Mouse (Mus musculus) fat pad, adult 2 months (tissue): ENCODE measurements around the gene Bach1.

Experiments used
- DNase-seq: peaks from one replicate; pipeline ENCODE4 v3.0.0-alpha.2; 2011; ENCODE audit warnings: low read depth, low spot score; ENCODE audit errors: extremely low read depth

Bach1 gene

GRCm38 (mm10) chr16:87711961-87712360, 13.2 kb downstream of the Bach1 start:
- no peak for DNase-seq

DNA sequence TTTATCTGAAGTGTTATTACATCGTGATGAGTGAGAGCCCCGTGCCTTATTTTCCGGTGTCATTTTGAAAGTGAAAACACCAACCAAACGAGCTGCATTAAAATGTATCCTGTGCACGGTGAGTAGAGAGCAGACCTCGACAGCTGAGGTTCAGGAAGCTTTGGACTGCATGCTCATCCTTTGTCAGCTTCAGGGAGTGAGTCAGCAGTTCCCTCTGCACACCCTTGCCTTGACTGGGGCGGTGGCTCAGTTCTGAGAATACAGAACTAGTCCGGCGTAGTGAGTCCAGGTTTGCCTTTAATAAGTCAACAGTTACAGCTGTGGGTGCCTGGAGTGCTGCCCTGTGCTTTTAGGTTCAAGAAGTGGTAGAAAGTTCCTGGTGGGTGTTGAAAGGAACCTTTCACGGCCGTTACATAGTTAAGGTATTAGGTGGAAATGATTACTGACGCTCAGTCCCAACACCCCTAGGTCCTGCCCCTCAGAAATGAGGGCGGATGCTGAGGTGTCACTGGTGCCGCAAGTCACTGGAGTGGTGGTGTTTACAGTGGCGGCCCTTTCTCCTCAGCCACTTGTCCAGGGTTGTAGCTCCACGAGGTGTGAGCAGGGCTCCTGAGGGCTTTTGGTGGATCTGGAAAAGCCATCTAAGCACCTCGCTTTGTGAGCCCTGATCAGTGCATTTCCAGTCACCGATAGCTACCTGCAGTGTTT, 14.4 kb downstream of the Bach1 start:
- DNase-seq = no peak

- no peak for DNase-seq
These were observed 15.8 kb downstream of the Bach1 start for GRCm38 (mm10) chr16:87714550-87714949.

DNA sequence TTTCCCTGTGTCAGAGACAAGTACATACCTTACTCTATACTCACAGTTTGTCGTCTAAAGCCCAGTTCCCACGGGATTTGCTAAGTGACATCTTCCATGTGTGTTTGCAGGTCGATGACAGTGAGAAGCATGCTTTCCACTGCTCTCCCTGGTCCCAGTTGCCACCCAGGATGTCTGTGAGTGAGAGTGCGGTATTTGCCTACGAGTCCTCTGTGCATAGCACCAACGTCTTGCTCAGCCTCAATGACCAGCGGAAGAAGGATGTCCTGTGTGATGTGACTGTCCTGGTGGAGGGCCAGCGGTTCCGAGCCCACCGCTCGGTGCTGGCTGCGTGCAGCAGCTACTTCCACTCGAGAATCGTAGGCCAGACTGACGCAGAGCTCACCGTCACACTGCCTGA, 16.5 kb downstream of the Bach1 start:
- DNase-seq = no peak

DNA sequence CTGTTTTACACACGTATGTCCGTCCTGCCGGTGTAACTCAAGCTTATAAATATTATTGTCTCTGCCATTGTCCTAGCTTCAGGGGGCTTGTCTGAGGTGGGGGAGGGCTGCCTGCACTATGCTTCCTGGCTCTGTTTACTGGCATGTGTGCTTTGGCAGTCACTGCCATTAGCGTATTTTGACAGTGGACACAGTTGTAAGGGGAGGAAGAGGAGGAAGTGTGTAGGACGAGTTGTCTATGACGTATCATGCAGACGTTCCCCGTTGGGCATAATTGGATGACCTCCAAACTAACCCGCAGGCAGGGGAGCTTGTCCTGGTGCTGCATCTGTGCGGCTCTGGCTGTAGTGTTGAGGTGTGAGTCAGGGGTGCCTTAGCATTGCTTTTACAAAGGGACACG, 17.5 kb downstream of the Bach1 start:
- no peak for DNase-seq

- DNase-seq = no peak
These were observed 18.4 kb downstream of the Bach1 start for GRCm38 (mm10) chr16:87717046-87717660.

DNA sequence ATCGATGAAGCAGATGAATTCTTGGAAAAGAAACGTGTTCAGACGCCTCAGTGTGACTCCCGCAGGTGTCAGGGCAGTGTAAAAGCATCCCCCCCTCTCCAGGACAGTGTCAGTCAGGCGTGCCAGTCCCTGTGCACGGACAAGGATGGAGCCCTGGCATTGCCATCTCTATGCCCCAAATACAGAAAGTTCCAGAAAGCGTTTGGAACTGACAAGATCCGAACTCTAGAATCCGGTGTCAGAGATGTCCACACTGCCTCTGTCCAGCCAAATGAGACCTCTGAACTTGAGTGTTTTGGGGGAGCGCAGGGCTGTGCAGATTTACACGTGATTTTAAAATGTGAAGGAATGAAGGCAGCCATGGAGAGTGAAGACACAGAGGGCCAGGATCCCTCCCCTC, 20.3 kb downstream of the Bach1 start:
- no peak for DNase-seq

GRCm38 (mm10) chr16:87719688-87720283, 21.0 kb downstream of the Bach1 start:
- DNase-seq = no peak

- no peak for DNase-seq
These were observed 22.2 kb downstream of the Bach1 start for GRCm38 (mm10) chr16:87720851-87721409.

DNA sequence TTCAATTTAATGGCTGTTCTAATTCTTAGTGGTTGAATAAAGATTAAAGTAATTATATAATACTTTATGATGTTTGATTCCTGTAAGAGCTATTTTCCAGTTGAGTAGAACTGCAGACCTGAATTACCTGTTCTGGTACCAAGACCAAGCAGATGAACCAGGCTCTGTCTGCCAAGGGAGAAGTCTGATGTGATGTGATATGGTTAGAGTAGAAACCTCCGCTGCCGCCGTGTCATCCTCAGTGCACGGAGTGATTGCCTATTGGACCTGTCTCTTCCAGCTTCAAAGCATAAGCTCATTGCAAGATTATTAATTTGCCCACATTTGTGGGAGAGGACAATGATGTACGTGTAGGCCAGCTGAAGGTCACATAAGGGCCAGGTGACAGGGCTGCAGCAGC, 24.1 kb downstream of the Bach1 start:
- no peak for DNase-seq

- no peak for DNase-seq
These were observed 24.7 kb downstream of the Bach1 start for GRCm38 (mm10) chr16:87723479-87723878.

GRCm38 (mm10) chr16:87724826-87725225, 26.1 kb downstream of the Bach1 start:
- no peak for DNase-seq

DNA sequence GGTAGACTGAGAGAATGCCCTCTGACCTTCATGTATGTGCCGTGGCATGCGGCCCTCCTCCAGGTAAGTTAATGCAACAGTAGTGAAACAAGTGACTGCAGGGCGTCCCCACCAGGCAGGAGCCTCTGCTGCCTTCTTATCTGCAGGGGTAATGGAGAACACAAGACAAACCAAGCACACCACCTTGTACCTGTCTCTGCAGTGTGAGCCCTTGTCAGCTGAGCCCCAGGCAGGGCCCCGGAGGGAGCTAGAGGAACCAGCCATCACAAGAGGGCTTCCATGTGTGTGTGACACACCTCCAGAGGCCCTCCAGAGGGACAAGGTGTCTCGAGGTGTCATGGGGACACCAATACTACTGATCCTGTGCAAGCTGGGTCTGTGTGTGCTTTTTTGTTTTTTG, 26.5 kb downstream of the Bach1 start:
- DNase-seq = no peak

- peak; percentile 66 for DNase-seq
These were observed 27.2 kb downstream of the Bach1 start for GRCm38 (mm10) chr16:87725963-87726362.

DNA sequence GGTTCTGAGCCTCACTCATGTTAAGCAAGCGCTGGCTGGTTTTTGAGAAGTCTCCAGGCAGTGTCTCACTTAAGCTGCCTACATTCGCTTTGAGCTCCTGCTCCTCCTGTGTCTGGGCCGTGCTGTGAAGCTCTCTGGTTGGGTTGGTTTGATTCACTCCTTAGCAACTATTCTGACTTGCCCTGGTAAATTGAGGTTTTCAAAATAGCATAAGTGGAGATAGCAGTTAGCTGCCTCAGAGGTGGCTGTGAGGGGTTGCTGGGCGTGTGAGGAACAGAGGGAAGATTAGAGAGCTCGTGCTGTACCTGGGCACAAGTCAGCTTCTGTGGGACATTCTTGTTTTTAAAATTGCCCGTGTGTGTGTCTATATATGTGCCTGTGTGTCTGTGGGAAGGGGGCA, 27.6 kb downstream of the Bach1 start:
- no peak for DNase-seq

- DNase-seq = no peak
These were observed 28.5 kb downstream of the Bach1 start for GRCm38 (mm10) chr16:87727250-87727649.

- no peak for DNase-seq
These were observed 29.2 kb downstream of the Bach1 start for GRCm38 (mm10) chr16:87727918-87728317.

GRCm38 (mm10) chr16:87728703-87729102, 30.0 kb downstream of the Bach1 start:
- DNase-seq = no peak

DNA sequence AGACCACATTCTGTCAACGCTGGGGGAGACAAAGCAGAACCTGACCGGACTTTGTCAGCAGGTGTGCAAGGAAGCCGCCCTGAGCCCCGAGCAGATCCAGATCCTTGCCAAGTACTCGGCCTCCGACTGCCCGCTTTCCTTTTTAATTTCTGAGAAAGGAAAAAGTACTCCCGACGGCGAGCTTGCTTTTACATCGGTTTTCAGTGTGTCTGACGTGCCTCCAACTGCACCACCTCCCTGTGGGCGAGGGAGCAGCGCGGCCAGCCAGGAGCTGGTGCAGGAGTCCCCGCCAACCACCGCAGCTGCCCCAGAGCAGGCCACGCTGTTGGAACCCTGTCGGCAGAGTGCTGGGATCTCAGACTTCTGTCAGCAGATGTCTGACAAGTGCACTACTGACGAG, 30.7 kb downstream of the Bach1 start:
- DNase-seq = no peak

DNA sequence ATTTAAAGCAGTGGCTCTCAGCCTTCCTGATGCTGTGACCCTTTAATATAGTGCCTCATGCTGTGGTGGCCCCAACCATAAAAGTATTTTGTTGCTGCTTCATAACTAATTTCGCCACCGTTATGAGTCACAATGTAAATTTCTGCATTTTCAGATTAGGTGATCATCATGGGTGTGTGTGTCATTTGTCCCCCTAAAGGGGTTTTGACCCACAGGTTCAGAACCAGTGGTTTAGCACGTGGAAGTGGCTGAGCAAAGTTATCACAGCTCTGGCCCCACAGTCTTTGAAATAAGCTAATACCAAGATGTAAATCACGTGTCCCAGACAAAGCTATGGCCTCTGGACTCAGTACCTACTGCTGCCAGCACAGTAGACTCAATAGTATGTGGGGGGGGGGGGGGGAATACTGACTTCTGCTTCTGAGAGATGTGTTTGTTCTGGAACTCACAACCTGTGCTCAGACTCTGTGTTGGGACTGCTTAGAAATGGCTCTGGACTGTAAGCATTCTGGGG, 36.2 kb downstream of the Bach1 start:
- no peak for DNase-seq

- no peak for DNase-seq
These were observed 37.4 kb downstream of the Bach1 start for GRCm38 (mm10) chr16:87736106-87736505.

GRCm38 (mm10) chr16:87737296-87737695, 38.6 kb downstream of the Bach1 start:
- DNase-seq = no peak
